Mouse (Mus musculus): ENCODE measurements at regions not wholly inside any gene's neighbourhood (a gene's known extent, or its start where the extent isn't known, plus 50 kb on each side); places are given as distances from the start of the nearest gene placed in this dataset.
"Not testable (repeated sequence)": the region's sequence is repeated elsewhere in the genome, so short reads cannot be mapped to it uniquely, and the experiment has no call there.

GRCm38 (mm10) chr6:47745856-47746255 is 67.4 kb downstream of the Pdia4 start:
- TF ChIP-seq CTCF, POLR2A (IDR thresholded peaks at IDR 0.05; ENCODE audit: insufficient read depth, low read depth, low read length): not testable (repeated sequence)

Data from olfactory bulb, adult 2 months (tissue).